Comparison of ENCODE assay signal across 8 mouse cellular contexts in the genomic region with DNA sequence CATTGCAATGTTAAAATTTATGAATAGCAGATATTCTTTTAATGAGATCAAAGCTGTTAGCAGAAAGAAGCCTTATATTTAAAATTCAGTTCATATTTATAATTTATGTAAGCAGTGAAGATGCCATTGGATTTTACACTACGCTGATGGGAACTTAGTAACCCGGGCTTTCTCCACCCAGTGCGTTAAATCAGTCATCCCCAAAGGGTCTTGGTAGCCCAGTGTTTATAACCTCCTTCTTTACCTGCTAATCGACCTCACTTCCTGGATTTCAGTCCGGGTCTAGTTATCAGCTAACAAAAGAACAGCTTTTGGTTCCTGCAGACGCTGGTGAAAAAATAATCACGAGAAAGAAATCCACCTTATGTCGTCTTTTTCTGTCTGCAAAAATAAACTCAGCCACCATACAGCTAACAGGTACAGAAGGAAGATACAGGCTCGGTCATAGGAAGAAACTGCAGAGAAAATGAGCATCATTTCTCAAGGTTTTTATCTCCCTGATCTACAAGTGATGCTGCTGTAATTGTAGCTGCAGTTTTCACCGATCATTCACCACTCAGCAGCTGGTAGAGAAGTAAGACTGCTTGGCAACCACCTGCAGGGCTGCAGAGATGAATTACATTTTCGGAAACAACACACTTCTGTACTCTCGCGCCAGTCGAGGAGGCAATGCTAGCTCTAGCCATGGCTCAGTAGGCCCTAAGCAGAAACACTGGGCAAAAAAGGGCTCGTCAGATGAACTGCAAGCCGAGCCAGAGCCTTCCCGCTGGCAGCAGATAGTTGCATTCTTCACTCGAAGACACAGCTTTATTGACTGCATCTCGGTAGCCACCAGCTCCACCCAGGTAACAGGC.
A peak's percentile ranks its signal among the peaks of the same experiment; 100 is the strongest.
DNase-seq lines count a peak whose midpoint lies in the region; ATAC-seq and TF ChIP-seq lines count a peak whose summit lies in the region.
"Had no signal": no experiment of that assay in that cellular context is flagged by ENCODE, and none has a peak within 500 bp of the region (broad histone marks: within the 10 kb centered on the region; RNA-seq: fewer than 3 reads in every experiment).

No protein-coding gene starts in this region.

- 0 out of 2 replicates have a peak overlapping the region, but pooled peaks have one; percentile 23 for H3K9ac ChIP-seq in neural tube, embryonic 15.5 days (replicated peaks)
- no peak overlapping the region for H3K9ac ChIP-seq in intestine, embryonic 16.5 days (ENCODE audit: low read depth, low read length)

- no peak for TF ChIP-seq CTCF in brain, embryonic 14.5 days (IDR thresholded peaks at IDR 0.05; ENCODE audit: borderline replicate concordance, extremely low read depth, insufficient read depth, insufficient read length)
- no peak for TF ChIP-seq CTCF in layer of hippocampus, adult 2 months (conservative IDR thresholded peaks at IDR 0.05)

- TF ChIP-seq POLR2A in brain, embryonic 14.5 days (IDR thresholded peaks at IDR 0.05; ENCODE audit: borderline replicate concordance, extremely low read depth, insufficient read depth, insufficient read length, poor library complexity, severe bottlenecking) = no peak

- H3K4me1 ChIP-seq in neural tube, embryonic 15.5 days = peaks cover 7% of the 10 kb centered on the region
- no peaks in the 10 kb centered on the region for H3K4me1 ChIP-seq in intestine, embryonic 16.5 days (ENCODE audit: control insufficient read depth, insufficient read depth, low read length)

- H3K9me3 ChIP-seq in neural tube, embryonic 15.5 days (replicated peaks) = no peaks in the 10 kb centered on the region
- H3K9me3 ChIP-seq in intestine, embryonic 16.5 days (ENCODE audit: control insufficient read depth, low read length) = no peaks in the 10 kb centered on the region

- no peaks in the 10 kb centered on the region for H3K36me3 ChIP-seq in neural tube, embryonic 15.5 days
- H3K36me3 ChIP-seq in intestine, embryonic 16.5 days (ENCODE audit: control insufficient read depth, insufficient read depth, low read length) = no peaks in the 10 kb centered on the region

- H3K4me2 ChIP-seq in neural tube, embryonic 15.5 days = peak overlapping the region; percentile 48
- no peak overlapping the region for H3K4me2 ChIP-seq in intestine, embryonic 16.5 days (ENCODE audit: low read depth, low read length)

- H3K27me3 ChIP-seq in neural tube, embryonic 15.5 days (replicated peaks) = no peaks in the 10 kb centered on the region
- no peaks in the 10 kb centered on the region for H3K27me3 ChIP-seq in intestine, embryonic 16.5 days (replicated peaks; ENCODE audit: control insufficient read depth, insufficient read depth, low read length)

- peak overlapping the region; percentile 59 for H3K4me3 ChIP-seq in layer of hippocampus, adult 2 months
- peak overlapping the region; percentile 25 for H3K4me3 ChIP-seq in neural tube, embryonic 15.5 days (replicated peaks)
- H3K4me3 ChIP-seq in intestine, embryonic 16.5 days (ENCODE audit: low read length) = no peak overlapping the region

- peak overlapping the region; percentile 91 for H3K27ac ChIP-seq in layer of hippocampus, adult 2 months
- H3K27ac ChIP-seq in neural tube, embryonic 15.5 days (replicated peaks) = peak overlapping the region; percentile 74
- H3K27ac ChIP-seq in intestine, embryonic 16.5 days (ENCODE audit: low read length) = no peak overlapping the region
- H3K27ac ChIP-seq: kidney, postnatal 0 days had no signal

- 56% methylated on average over 19 of the region's 19 CpGs for WGBS in neural tube, embryonic 15.5 days
- WGBS in intestine, embryonic 16.5 days = 67% methylated on average over 19 of the region's 19 CpGs

- DNase-seq in brain, embryonic 14.5 days (ENCODE audit: low read depth) = peak; percentile 66
- DNase-seq in cerebellum, postnatal 25 days = peak; percentile 77 to 80
- peak; percentile 46 to 53 for DNase-seq in layer of hippocampus, adult 2 months (ENCODE audit: low spot score in 2 of 2)
- DNase-seq in lung, postnatal 4 days = no peak
- DNase-seq in adrenal gland, postnatal 10 days = no peak

- no peak for ATAC-seq in neural tube, embryonic 15.5 days (ENCODE audit: low FRiP score)
- no peak for ATAC-seq in intestine, embryonic 16.5 days

Comparison
In these comparisons a context has a peak if more than half of its experiments do, and no peak if none do; other contexts are left out.
1. DNase-seq: peak in brain, embryonic 14.5 days (single experiment), cerebellum, postnatal 25 days (2 of 2) and layer of hippocampus, adult 2 months (2 of 2); none in lung, postnatal 4 days (0 of 2) and adrenal gland, postnatal 10 days (single experiment).